Mouse (Mus musculus) lung, embryonic 16.5 days (tissue): ENCODE results near the gene Treh. TPM values are rescaled to one million over a fixed set of nuclear protein-coding genes. Genes with fewer than 3 reads are reported as not detected.

Experiments
- ATAC-seq: fragments of 200-750 bp; cut with Nextera tagmentation; 2 replicates; pipeline ENCODE4 v1.8.0; 2017; ENCODE audit warnings: low read depth, mild to moderate bottlenecking, moderate library complexity
- H3K27ac ChIP-seq: fragments of 300-500 bp; sonication (generic); 2 replicates; pipeline ENCODE4 v1.5.1; 2014; ENCODE audit warnings: mild to moderate bottlenecking, control low read depth, low read length
- H3K27me3 ChIP-seq: fragments of 300-500 bp; sonication (generic); 2 replicates; pipeline ENCODE4 v1.6.1; 2014; ENCODE audit warnings: low read depth, low read length, mixed read lengths; ENCODE audit not compliant: control insufficient read depth, insufficient read depth
- H3K36me3 ChIP-seq: fragments of 300-500 bp; sonication (generic); 2 replicates; pipeline ENCODE4 v1.6.1; 2014; ENCODE audit warnings: low read length; ENCODE audit not compliant: control insufficient read depth, insufficient read depth
- H3K4me1 ChIP-seq: fragments of 300-500 bp; sonication (generic); replicated peaks from 2 replicates; pipeline ENCODE4 v1.6.1; 2014; ENCODE audit warnings: low read length, mixed read lengths; ENCODE audit not compliant: control insufficient read depth, insufficient read depth
- H3K4me2 ChIP-seq: fragments of 300-500 bp; sonication (generic); 2 replicates; pipeline ENCODE4 v1.6.1; 2014; ENCODE audit warnings: low read depth, low read length, control low read depth
- H3K4me3 ChIP-seq: fragments of 300-500 bp; sonication (generic); 2 replicates; pipeline ENCODE4 v1.5.1; 2014; ENCODE audit warnings: mild to moderate bottlenecking, low read length, control low read depth
- H3K9ac ChIP-seq: fragments of 300-500 bp; sonication (generic); 2 replicates; pipeline ENCODE4 v1.6.1; 2014; ENCODE audit warnings: low read length, control low read depth
- H3K9me3 ChIP-seq: fragments of 300-500 bp; sonication (generic); 2 replicates; pipeline ENCODE4 v1.6.1; 2016; ENCODE audit warnings: low read length; ENCODE audit not compliant: control insufficient read depth
- WGBS: fragments of 180-500 bp; shearing (Covaris S2); extraction: QIAGEN DNeasy Blood & Tissue Kit; methylation state at CpG from one replicate; pipeline ENCODE4 v1.1.7; 2014; 5-methylcytosine and 5-hydroxymethylcytosine counted together
- polyA plus RNA-seq: library from polyadenylated mRNA; unstranded; fragments of >200 nt; fragmentation: Nextera tagmentation; extraction: Ambion mirVana; gene quantifications from 2 replicates; pipeline ENCODE4 v1.2.1, GENCODE M21; 2015

The Treh gene
- polyA plus RNA-seq, 1 experiment from 2014 or later, result not detected

DNA sequence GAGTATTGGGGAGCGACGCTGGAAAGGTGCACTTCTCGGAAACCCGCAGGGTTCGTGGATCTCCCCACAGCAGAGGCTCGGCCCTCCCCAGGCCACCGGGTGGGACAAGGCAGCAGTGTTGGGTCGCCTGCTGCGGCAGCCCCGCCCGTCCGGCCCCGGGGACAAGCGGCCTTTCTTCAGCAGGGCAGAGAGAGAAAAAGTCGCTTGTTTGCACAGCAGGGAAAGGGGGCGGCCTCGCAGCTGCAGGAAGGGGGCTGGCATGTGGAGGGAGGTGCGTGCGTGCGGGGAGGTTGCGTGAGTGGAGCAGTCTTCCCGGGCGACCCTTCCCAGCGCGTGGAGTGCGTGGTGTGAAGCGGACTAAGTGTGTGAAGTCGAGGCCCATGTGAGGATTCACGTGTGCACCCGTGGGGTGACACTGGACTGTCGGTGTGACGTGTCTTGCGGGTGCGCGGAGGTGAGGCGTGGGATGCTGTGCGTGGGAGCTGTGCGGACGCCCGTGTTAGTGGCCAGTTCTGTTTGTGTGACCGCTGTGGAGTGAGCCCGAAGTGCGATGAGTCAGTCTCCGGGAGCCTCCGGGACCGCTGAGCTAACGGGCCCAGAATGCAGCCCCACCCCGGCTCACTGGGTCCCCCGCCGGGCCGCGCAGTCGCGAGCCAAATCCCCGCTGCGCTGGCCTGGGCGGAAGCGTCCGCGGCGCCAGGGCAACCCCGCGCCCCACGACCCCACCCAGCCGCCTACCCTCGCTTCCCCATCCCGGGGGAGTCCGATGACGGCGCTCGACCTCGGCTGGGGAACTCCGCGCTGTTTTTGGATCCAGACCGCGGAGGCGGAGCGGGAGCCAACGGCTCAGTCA, 60.9 kb downstream of the Treh start:
- Histone ChIP-seq H3K4me2 (peak overlapping the region; percentile 80), H3K27ac (peak overlapping the region; percentile 86), H3K27me3 (no peaks in the 10 kb centered on the region), H3K9me3 (no peaks in the 10 kb centered on the region), H3K36me3 (no peaks in the 10 kb centered on the region), H3K9ac (peak overlapping the region; percentile 74), H3K4me1 (peaks cover 23% of the 10 kb centered on the region), H3K4me3 (peak overlapping the region; percentile 61)
- WGBS, result 1% methylated on average over 72 of the region's 79 CpGs
- ATAC-seq, result peak; percentile 41

DNA sequence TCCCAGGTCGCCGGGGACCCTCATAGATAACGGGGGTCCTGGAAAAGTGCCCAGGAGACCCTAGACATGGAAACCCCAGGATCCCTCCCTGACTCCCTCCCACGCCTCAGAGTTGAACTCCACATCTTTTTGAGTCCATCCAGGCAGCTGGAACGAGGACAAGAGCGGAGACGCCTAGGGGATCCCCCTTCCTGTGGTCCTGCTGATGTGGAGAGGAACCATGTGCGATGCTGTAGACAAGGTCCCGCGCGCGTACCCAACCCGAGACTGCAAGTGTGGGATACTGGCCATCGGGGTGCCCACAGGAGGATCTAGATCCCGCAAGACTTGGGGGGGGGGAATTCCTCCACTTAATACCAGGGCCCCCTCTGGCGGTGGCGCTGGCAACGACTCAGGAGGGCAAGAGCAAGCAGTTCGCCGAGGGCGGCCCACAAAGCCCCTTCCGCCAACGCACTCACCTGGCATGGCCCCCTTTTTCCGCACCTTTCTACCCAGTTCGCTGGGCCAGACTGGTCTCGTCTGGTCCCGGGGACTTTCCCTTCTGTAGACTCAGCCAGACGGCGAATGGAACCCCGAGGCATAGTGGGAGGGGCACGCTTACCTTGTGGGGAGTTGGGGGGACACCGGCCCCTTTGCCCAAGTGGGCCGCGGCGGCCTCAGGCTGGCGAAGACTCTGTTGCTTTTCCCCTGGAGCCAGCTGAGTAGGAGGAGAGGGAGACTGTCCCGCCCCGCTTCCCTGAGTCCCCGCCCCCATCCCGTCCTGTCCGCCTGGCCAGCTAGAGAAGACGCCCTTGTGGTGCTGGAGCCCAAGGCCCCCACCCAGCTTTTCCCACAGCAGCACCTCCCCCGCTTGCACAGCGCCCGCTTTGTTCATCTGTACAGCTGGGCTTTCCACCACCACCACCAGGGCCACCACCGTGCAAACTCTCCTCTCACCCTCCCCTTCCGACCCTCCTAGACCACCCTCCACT, 61.8 kb downstream of the Treh start, which contains the start of gene Phldb1:
Gene Phldb1, minus strand, starts transcription at position 675 of the 971 bp plus-strand sequence.
- Histone ChIP-seq H3K9ac (peak within 1 kb of the TSS; percentile 74), H3K9me3 (no peaks in the 10 kb centered on the region), H3K27me3 (no peaks in the 10 kb centered on the region), H3K4me3 (peak within 1 kb of the TSS; percentile 61), H3K4me2 (peak within 1 kb of the TSS; percentile 80), H3K27ac (peak within 1 kb of the TSS; percentile 86), H3K4me1 (peaks cover 23% of the 10 kb centered on the region), H3K36me3 (no peaks in the 10 kb centered on the region)
- WGBS, result under 1% methylated on average over 41 of the region's 47 CpGs
- peak; percentile 81 for ATAC-seq

DNA sequence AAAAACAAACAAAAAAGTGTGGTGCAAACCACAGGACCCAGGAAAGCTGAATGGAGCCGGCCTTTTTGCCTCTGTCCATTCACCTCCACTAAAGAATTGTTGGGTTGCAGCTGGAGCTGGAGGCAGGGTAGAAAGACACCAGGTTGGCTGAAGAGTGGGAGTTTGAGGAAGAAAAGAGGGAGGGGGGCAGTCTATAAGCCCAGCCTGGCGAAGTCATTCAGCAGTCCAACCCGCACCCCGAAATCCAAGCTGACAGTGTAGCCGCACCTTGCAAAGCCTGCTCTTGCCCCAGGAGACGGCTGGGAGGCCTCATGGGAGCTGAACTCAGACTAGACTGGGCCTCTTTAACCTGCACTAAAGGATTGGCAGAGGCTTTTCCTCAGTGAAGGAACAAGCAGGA, 62.9 kb downstream of the Treh start:
- no peak overlapping the region for H3K27ac ChIP-seq
- H3K9ac ChIP-seq, result no peak overlapping the region
- no peak overlapping the region for H3K4me3 ChIP-seq
- no peaks in the 10 kb centered on the region for H3K27me3 ChIP-seq
- no peak for ATAC-seq
- H3K36me3 ChIP-seq, result no peaks in the 10 kb centered on the region; the same call in 1 of the 2 replicates
- 76% methylated on average over 6 of the region's 6 CpGs for WGBS
- no peaks in the 10 kb centered on the region for H3K9me3 ChIP-seq
- H3K4me2 ChIP-seq, result no peak overlapping the region
- peaks cover 23% of the 10 kb centered on the region for H3K4me1 ChIP-seq

Other genes starting within 250 kb of the Treh start
- gene Foxr1, start 232.1 kb upstream of the Treh start, polyA plus RNA-seq, result not detected in 2 replicates
- gene Upk2, start 218.3 kb upstream of the Treh start, polyA plus RNA-seq, result 1.8 and 2.0 TPM in 2 replicates
- 14.1 and 16.1 TPM in 2 replicates for gene Bcl9l, start 190.4 kb upstream of the Treh start, polyA plus RNA-seq
- gene Cxcr5, start 111.4 kb upstream of the Treh start, polyA plus RNA-seq, result 0.08 and 0.29 TPM in 2 replicates
- gene Ddx6, start 68.3 kb upstream of the Treh start, polyA plus RNA-seq, result 15.2 and 16.5 TPM in 2 replicates
- gene Phldb1, start 62.0 kb downstream of the Treh start, polyA plus RNA-seq, result 26.4 and 28.1 TPM in 2 replicates
- 190 and 201 TPM in 2 replicates for gene Arcn1, start 94.6 kb downstream of the Treh start, polyA plus RNA-seq
- gene Ift46, start 94.7 kb downstream of the Treh start, polyA plus RNA-seq, result 99.1 and 112 TPM in 2 replicates
- gene Tmem25, start 126.1 kb downstream of the Treh start, polyA plus RNA-seq, result 0.89 and 1.2 TPM in 2 replicates
- 0.84 and 3.5 TPM in 2 replicates for gene Ttc36, start 129.8 kb downstream of the Treh start, polyA plus RNA-seq
- 8.1 and 11.7 TPM in 2 replicates for gene Kmt2a, start 208.1 kb downstream of the Treh start, polyA plus RNA-seq
- gene Atp5l, start 247.5 kb downstream of the Treh start, polyA plus RNA-seq, result 641 and 656 TPM in 2 replicates